Mouse (Mus musculus) liver, embryonic 16.5 days (tissue): ENCODE results near the gene Pck1. TPM values are rescaled to one million over a fixed set of nuclear protein-coding genes. Genes with fewer than 3 reads are reported as not detected.

ENCODE experiments used
- polyA plus RNA-seq: library from polyadenylated mRNA; unstranded; fragments of >200 nt; fragmentation: Nextera tagmentation; extraction: Ambion mirVana; gene quantifications from 2 replicates; pipeline ENCODE4 v1.2.1, GENCODE M21; 2015

The Pck1 gene
- polyA plus RNA-seq, 1 experiment from 2014 or later: 0.80 TPM

Other genes starting within 250 kb of the Pck1 start
- gene Bmp7, start 212.7 kb upstream of the Pck1 start, polyA plus RNA-seq: 1.8 and 2.7 TPM in 2 replicates
- not detected in 2 replicates for gene Spo11, start 175.3 kb upstream of the Pck1 start, polyA plus RNA-seq
- 55.2 and 56.6 TPM in 2 replicates for gene Rae1, start 152.9 kb upstream of the Pck1 start, polyA plus RNA-seq
- 279 and 350 TPM in 2 replicates for gene Rbm38, start 132.6 kb upstream of the Pck1 start, polyA plus RNA-seq
- gene Ctcfl, start 33.5 kb upstream of the Pck1 start, polyA plus RNA-seq: 0.05 and 0.06 TPM in 2 replicates
- gene Zbp1, start 65.9 kb downstream of the Pck1 start, polyA plus RNA-seq: 0.68 and 1.0 TPM in 2 replicates
- 0.13 and 0.14 TPM in 2 replicates for gene Pmepa1, start 123.5 kb downstream of the Pck1 start, polyA plus RNA-seq